Mouse (Mus musculus): ENCODE measurements around the gene Smarca2.

DNA sequence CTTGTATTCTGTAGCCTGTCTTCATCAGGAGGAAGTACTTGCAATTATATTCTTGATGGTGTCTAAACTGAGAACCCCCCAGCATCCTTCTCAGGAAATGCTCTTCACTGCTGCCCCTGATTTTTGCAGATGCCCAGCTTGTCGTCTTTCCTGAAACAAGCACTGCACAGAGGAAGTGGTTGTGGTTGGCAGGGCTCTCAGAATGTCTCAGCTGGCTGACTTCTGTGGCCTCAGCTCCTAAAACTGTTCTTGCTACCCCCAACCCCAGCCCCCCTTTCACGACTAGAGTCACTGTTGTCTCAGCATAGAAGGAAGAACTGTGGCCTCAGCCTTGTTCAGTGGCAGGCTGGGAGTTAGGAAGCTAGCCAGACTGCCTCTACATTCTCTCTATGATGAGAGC lies 41.3 kb downstream of the Smarca2 start:
- TF ChIP-seq CTCF (IDR thresholded peaks at IDR 0.05; ENCODE audit: extremely low read depth, insufficient read depth, insufficient read length, insufficient replicate concordance) (no peak), POLR2A (IDR thresholded peaks at IDR 0.05; ENCODE audit: low read depth, low read length) (no peak)

Measured in spleen, adult 2 months (tissue).